Mouse (Mus musculus) right cerebral cortex, postnatal 36 days (tissue): ENCODE measurements around the gene Nkx3-2.

ENCODE experiments used
- DNase-seq, 2 experiments: peaks; one replicate each; pipeline ENCODE4 v3.0.0; 2022; ENCODE audit warnings: low spot score in 2 of 2, mixed read lengths in 1 of 2

The Nkx3-2 gene

GRCm38 (mm10) chr5:41762141-41762946, 2.0 kb downstream of the Nkx3-2 start:
- no peak for DNase-seq

GRCm38 (mm10) chr5:41761509-41762140, 2.7 kb downstream of the Nkx3-2 start:
- DNase-seq = no peak

DNA sequence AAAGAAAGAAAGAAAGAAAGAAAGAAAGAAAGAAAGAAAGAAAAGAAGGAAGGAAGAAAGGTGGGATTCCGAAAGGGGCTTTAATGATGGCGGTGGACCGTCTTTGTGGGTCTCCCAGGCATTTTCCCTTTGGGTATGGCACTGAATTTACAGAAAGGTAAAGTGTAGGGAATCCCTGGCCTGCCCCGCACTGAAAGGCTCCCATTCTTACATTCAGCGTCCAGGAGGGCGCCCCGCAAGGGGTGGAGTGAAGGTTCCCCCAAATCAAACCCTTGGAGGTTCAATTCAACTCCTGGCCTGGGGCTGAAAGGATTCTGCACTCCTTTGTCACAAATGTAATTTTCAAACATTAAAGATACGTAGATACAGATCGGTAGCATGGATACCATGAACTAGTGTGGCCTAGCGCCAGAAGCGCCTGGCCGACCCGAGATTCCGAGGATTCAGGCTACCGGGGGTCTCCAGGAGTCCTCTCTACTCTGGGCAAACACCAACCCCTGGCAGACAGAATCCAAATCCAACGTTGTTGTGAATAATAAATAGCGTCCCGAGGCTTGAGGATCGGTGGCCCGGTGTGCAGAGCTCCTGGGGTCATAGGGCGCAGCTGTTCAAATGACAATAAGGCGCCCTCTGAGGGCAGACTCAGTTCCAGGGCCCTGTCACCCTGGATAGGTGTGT, 3.3 kb downstream of the Nkx3-2 start:
- no peak for DNase-seq

DNA sequence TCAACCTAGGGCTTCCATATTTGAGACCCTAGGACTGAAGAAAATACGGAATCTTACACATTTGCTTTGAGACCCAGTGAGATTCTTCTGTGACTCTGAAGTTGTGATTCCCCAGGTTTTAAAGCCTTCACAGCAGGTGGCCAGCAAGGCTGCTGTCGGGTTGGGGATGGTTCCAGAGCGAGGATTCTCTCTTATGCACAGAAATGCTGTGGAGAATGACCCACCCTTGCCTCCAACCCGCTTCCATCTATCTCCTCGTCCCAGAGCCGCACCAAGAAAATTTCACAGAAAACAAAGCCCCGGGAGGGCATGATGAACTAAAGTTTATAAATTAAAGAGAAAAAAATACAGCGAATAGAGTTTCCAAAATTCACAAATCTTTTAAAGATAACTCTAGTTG, 4.2 kb downstream of the Nkx3-2 start:
- no peak for DNase-seq

DNA sequence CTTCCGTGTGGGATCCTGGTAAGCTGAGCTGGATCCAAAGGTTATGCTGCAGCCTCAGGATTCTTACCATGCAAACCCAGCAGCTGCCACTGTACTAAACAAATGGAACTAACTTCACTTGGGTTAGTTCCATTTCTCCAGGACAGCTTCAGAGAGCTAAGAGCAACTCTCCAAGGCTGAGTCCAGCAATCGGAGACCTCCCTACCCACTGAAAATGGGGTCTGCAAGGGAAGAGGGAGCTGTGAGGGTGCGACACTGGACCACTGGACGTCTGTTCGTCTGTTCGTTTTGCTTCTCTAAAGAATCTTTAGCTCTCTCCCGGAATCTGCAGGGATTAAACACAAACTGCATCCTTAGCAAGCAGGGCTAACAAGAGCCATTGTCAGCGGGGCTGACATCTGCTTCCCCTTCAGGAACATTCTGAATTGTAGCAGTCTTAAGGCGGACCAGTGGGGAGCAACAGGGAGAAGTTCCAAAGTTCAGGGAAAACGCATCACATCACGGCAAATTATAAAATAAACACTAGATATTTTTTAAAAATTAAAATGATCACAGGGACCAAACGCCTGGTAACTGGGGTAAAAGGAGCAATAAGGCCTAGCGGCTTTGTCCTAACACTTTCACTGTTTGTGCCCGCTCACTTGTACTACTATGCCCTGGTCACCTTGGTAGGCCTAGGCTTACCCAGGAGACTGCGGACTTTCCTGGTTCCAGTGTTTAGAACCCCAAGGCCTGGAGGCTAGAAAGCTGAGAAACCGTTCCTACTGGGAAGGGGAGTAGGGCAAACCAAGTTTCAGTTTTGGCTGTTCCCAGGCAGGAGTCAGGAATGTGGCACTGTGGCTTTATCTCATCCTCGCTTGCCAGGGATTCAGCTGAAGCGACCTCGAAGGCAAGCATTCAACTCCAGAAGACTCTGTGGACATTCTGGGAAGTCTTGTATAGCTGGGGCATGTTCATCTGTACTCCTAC, 5.3 kb downstream of the Nkx3-2 start:
- no peak for DNase-seq

DNA sequence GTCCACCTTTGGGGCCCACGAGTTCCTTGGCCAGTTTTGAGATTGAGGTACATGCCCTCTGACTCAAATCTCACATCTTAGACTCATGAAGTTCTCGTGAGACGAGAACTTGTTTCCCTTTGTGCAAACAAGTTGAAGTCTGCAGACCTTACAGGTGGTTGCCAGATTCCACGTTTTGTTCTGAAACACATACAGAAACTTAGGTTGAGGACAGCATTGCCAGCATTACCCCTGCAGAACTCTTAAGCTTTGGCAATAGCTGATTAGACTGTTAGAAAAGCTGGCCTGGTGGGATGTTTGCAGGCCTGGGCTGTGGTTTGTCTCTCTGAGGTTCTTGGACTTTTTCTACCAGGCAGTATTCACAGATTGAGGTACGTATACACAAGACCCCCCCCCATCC, 7.0 kb downstream of the Nkx3-2 start:
- DNase-seq = no peak

GRCm38 (mm10) chr5:41756396-41756795, 7.9 kb downstream of the Nkx3-2 start:
- DNase-seq = no peak

- no peak for DNase-seq
These were observed 8.8 kb downstream of the Nkx3-2 start for GRCm38 (mm10) chr5:41755373-41755960.

DNA sequence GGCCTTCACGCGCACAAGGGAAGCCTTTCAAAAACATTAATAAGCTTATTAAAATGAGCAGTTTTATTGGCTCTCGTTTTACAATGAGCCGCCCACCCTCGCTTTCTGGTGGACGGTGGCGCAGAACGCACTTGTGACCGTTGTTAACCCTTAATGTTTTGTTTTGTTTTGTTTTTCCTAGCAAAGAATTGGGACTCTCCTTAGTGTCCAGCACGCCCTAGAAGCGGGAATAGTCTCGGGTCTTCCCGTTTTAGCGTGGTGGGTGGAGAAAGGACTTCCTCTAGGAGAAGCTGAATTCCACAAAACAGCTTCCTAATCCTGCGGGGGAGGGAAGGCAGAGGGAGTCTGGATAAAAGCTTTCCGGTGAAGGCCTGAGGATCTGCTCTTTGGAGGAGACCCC, 9.5 kb downstream of the Nkx3-2 start:
- DNase-seq = no peak

GRCm38 (mm10) chr5:41754226-41754775, 10.0 kb downstream of the Nkx3-2 start:
- no peak for DNase-seq

- no peak for DNase-seq
These were observed 11.6 kb downstream of the Nkx3-2 start for GRCm38 (mm10) chr5:41752721-41753120.

DNA sequence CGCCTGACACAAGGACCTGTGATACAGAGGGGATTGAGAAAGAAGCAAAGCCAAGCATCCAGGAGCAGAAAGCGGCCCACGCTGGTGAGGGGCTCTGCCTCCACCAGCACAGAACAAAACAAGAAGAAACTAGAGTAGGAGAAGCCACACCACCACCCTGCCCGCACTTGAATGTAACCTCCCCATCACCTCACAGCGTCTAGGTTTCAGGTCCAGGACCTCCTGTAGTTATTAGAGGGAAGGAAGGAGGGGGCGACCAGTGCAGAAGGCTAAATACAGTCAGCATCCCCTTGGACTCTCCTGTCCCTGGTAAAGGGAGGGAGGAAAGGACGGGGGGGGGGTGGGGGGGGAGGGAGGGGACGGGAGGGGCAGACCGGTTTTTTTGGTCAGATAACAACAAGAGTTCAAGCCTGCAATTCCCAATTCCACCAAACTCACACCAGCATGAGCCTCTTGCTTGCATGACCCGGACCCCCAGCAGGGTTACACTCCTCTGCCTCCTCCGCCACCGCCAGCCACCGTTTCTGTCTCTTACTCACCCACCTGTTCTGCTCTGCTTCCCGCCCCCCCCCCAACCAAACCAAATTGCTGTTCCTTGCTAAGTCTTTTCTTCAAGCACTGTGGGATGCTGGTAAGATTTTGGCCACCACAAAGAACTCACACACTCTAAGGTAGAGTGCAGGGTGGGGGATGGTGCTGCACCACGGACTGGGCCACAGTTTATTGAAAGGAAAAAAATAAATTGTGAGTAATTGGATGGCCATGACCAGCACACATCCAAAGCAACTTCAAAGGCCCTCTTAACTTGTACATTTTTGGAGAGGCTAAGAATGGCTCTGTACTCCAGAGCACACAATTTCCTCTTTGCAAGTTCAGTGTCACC, 19.2 kb downstream of the Nkx3-2 start:
- no peak for DNase-seq

GRCm38 (mm10) chr5:41744234-41744633, 20.1 kb downstream of the Nkx3-2 start:
- no peak for DNase-seq

DNA sequence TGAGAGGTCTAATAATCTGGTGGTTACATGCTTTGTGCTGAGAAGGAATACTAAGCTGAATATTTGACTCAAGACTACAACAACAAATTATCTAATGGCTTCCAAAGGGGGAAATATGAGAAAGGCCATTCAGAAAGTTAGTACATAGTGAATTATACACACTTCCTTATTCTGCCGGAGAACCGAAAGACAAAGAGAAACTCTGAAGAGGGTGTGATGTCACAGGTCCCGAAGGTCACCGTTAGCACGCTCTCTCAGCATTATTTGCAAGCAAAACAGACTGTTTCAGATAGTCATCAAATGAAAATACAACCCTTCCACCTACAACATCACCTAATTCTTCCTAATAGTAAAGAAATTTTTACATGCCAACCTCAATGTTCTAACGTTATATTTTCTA, 25.5 kb downstream of the Nkx3-2 start:
- no peak for DNase-seq

DNA sequence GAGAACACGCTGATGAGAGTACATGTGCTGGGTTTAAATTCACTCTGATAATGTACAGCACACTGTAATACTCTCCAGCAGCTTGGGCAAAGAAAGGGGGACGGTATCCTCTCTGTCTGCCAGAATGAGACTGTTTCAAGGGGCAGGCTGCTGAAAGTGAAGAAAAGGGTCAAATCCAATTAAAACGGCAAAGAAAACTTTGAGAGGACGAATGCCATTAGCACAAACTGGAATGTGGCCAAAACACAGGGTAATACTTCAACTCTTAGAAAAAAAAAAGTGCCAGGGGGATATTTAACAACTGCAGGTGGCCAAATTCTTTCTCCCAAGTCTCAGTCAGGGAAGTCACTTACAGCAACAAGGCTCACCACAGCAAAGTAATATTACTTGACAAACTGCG, 27.3 kb downstream of the Nkx3-2 start:
- no peak for DNase-seq

GRCm38 (mm10) chr5:41727017-41727416, 37.3 kb downstream of the Nkx3-2 start:
- no peak for DNase-seq

DNA sequence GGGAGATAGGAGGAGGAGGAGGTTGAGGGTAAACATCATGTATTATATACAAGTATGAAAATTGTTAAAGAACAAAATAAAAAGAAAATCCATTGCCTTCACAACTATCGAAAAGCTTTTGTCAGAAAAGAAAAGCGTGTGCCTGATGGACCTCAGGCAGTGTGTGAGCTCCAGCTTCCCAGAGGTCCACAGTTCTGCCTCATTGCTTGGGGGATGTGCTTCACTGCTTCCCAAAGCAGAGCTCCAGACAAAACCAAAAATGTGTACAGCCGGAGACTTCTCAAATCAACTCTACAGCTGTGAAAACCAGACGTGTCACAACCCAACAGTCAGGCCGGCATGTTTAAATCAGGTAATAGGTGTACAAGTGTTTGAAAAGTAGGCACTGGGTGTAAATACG, 38.7 kb downstream of the Nkx3-2 start:
- DNase-seq = no peak
